Mouse (Mus musculus) heart, postnatal 0 days (tissue): Measurements from ENCODE around the gene Sco2.

ENCODE experiments used
- CTCF ChIP-seq: IDR thresholded peaks from 2 replicates; pipeline ENCODE4 v1.5.1; 2016; ENCODE audit warnings: antibody characterized with exemption, control low read depth, low read depth
- EP300 ChIP-seq: IDR thresholded peaks from 2 replicates; pipeline ENCODE4 v1.6.1; 2016; ENCODE audit warnings: antibody characterized with exemption, low read depth

DNA sequence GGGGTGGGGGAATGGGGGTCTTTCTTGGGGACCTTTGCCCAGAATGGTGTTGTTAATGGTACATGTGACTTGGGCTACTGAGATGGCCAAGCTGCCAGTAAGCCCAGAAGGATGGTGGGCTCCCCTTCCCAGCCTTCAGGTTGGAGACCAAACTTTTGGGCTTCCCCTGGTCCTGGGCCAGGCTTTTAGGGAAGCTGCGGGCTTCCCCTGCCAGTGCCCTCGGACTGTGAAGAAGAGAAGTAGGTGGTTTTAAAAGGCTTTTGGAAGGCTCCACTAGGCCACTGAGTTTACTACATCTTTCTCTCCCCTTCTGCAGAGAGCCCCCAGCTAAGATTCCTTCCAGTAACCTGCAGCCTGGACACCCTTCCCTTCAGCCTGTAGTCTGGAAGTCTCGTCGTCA, 50.0 kb downstream of the Sco2 start:
- no peak for TF ChIP-seq EP300
- no peak for TF ChIP-seq CTCF
